Mouse (Mus musculus) fat pad, adult 2 months (tissue): Measurements from ENCODE around the gene Tescl.

Experiments used
- DNase-seq: peaks from one replicate; pipeline ENCODE4 v3.0.0-alpha.2; 2011; ENCODE audit warnings: low read depth, low spot score; ENCODE audit errors: extremely low read depth

Gene Tescl

DNA sequence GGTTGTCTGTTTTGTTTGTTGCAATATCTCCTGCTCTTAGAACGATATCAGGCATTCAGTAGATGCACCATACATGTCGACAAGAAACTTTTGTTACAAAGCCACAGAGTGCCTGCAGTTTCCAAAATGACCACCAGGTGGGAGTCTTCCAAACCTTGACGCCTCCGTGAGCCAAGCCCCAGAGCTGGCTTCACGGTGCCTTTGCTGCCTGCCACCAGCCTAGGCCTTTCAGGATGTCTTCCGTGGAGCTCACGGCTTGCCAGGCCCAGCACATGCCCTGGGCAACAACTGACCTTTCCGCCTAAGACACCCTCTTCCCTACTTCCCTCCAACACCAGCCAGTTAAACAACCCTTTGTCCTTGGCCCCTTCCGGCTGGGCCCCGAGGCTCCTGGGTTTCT, 31.1 kb upstream of the Tescl start:
- DNase-seq, result no peak

DNA sequence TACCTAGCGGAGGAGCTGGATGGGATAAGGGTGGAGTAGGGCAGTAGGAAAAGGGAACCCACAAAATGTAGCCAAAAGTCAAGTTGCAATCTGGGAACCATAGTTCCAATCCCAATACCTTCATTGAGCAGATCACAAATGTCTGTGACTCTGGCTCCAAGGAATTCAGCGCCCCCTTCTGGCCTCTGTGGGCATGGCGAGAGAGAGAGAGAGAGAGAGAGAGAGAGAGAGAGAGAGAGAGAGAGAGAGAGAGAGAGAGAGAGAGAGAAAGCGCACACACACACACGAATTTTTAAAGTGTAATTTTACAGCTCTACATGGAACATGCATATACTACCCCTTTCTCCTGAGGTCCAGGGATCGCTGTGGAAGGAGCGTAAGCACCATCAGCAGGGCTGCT, 29.5 kb upstream of the Tescl start:
- DNase-seq, result no peak

DNA sequence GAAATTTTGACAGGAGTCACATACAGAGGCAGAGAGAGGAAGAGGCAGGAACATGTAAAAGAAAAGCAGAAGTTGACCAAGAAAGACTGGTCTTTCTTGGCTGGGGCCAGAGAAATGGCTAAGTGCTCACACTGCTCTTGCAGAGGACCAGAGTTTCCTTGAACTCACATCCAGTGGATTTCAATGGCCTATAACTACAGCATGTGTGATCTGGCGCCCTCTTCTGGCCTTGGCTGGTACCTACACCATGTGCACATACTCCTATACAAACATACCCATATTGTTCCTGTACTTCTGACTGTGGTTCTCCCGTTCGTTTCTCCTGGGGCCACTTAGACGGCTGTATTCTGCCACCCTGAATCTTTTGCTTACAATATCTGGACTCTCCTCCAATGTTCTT, 27.3 kb upstream of the Tescl start:
- DNase-seq, result no peak

DNA sequence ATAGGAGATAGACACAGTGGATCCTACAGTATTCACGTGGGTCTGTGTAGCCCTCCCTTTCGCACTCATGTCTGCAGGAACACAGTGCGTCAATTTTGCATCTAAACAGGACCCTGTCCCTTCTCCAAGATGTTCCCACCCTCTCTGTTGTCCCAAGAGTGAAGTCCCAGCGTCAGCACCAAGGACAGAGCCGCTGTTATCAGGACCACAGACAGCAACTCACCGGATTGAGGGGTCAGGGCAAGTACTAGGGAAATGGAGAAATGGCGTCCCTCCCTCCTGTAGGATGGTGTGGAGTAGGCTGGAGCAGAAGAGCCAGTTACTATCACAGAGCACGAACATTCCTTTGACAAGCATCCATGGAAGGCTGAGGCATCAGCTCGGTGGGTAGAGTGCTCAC, 25.5 kb upstream of the Tescl start:
- DNase-seq, result no peak

DNA sequence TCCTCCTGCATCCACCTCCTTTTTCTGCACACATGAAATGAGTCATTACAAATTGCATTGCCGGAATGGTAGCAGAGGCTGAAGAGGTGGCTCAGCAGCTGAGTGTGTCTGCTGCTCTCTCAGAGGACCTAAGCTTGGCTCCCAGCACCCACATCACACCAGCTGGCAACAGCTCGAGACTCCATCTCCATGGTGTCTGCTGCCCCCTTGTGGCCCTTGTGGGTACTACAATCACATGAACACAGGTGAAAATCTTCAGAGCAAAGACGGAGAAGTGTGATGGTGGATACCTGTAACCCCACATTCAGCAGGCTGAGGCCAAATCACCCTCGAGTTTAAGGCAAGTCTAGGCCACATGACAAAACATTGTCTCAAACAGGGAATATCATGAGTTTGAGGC, 24.2 kb upstream of the Tescl start:
- no peak for DNase-seq

DNA sequence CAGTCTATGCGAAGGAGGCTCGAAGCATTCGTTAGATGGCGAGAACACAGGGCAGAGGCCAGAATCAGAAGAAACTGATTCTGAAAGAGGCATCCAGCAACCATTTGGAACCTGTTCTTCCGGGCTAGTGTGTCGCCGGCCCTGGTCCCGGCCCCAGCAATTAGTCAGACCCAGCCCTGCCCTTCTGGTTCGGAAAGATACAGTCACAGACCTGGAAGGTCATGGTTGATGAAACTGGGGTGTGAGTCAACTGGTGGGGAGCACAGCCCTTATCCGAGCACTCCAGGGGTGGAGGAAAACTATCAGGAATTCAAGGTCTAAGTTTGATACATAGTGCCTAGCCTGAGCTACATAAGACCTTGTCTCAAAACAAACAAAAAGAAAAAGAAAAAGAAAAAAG, 22.3 kb upstream of the Tescl start:
- DNase-seq, result no peak

DNA sequence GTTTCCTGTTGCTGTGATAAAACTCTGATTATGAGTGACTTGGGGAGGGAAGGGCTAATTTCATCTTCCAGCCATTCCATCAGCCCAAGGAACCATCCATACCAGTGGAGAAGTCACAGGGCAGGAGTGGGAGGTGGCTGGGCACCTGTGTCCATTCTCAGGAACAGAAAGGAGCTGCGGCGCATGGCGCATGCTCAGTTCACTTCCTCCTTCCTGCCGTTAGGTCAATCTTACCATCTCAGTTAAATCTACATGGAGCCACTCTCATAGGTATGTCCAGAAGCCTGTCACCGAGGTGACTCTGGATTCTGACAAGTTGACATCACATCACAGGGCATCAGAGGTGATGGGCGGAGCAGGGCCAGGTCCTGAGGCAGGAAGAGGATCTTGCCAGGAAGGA, 21.9 kb upstream of the Tescl start:
- no peak for DNase-seq

DNA sequence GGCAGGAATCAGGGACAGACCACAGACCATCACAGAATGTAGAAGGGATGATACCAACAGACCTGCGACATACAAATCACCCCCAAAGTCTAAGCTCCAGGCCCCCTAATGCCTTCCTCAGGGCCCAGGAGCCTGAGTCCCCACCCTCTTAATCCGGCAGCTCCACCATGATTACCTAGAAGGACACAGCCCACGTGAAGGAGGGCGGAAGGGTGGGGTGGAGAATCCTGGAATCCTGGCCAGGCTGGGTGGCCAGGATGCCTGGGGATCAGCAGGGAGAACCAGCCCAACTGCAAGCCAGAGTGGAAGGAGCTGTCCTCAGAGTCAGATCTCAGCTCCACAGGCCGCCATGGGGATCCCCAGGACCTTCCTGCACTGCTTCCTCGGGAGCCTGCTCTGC, 15.2 kb upstream of the Tescl start, which contains the start of gene Lypd5:
Lypd5 (plus strand) TSS at position 301 of the 400 bp plus-strand sequence.
- no peak for DNase-seq

DNA sequence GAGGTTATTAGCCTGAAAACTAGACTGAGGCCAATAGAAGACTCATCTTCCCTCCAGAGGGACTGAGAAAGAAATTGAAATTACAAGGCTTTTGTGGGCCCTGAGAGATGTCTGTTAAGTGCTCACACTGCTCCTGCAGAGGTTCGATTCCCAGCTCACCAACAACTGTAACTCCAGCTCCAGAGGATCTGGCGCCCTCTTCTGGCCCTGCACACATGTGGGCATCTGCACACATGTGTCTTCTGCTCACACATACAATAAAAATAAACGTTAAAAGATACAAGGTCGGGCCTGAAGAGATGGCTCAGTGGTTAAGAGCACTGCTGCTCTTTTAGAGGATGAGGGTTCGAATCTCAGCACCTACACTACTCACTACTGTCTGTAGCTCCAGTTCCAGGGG, 12.7 kb upstream of the Tescl start:
- DNase-seq, result no peak

DNA sequence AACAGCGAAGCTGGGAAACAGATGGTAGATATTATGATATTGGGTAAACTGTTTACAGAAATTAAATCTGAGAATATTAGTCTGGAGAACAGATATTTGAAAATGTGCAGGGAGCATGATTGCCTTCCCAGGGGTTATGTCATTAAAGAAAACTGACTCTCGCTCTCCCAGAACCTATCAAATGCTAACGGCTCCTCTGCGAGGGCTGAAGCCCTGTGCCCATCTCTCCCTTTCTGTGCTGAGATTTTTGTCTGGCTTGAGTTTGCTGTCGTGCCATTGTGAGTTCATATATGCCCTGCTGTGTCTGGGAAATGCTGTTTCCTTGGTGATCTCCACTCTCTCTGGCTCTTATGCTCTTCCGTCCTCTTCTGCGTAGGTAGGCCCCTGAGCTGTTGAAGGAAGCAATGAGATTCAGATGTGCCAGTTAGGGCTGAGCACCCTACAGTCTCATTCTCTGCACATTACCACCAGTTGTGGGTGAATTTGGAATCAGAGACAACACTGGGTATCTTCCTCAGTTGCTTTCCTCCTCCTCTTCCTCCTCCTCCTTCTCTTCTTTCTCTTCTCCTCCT, 10.1 kb upstream of the Tescl start:
- DNase-seq, result no peak

DNA sequence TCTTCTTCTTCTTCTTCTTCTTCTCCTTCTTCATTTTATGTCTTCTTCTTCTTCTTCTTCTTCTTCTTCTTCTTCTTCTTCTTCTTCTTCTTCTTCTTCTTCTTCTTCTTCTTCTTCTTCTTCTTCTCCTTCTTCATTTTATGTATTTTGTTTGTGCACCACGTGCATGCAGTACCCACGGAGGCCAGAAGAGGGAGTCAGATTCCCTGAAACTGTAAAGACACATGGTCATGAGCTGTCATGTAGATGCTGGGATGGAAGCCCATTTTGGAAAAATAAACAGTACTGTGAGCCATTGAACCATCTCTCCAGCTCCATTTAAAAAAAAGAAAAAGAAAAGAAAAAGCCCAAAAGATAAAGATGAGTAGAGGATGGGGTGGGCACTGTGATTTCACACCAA, 4.5 kb upstream of the Tescl start:
- DNase-seq, result no peak

DNA sequence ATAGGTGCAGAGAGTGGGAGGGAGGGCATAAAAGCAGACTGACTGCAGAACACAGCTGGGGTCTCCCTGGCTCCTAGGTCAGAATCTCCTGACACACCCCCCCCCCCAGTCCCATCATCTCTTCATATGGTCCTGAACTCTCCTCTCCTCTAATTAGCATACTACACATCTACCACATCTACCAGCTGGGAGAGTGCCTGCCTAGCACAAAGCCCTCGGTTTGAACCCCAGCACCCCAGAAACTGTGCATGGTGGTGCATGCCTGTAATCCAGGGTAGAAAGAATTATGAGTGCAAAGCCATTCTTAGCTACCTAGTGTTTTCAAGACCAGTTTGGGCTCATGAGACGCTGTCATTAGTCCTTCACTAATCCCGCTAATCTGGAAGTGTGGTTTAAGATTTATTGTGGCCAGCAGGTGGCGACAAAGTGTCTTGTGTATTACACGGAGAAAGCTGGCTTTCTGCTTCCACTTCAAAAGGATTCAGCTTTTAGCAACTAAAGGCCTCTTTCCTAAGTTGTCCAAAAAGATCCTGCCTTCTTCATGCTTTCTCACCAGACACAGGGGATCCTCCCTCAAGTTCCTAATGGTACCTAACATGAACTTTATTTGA, 2.1 kb upstream of the Tescl start:
- peak; percentile 10 for DNase-seq

DNA sequence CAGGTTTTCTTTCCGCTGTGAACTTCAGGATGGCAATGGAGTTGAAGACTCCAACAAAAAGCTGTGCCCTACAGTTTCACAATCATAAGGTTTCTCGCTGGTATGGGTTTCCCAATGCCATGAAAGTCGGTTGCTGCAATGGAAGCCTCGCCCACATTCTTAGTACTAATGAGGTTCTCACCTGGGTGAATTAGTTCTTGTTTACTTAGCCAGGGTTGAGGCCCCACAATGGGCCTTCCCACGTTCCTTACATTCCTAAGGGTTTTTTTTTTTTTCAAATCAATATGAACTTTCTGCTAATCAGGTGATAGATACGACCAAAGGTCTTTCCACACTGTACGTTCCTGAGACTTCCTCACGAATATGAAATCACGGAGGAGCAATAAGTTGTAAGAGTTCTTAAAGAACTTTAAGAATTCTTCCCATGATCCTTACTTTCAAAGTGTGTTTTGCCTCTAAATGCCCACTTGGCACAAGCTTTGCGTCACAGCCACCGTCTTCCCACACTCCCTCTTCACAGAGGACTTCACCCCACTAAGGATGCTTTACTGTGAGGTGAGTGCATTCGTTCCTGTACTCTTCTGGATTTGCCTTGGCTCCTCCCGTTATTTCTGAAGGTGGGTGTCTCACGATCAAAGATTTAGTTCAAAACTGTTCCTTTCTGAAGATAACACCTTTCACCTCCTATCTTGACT, 6.3 kb downstream of the Tescl start:
- DNase-seq, result peak; percentile 40

DNA sequence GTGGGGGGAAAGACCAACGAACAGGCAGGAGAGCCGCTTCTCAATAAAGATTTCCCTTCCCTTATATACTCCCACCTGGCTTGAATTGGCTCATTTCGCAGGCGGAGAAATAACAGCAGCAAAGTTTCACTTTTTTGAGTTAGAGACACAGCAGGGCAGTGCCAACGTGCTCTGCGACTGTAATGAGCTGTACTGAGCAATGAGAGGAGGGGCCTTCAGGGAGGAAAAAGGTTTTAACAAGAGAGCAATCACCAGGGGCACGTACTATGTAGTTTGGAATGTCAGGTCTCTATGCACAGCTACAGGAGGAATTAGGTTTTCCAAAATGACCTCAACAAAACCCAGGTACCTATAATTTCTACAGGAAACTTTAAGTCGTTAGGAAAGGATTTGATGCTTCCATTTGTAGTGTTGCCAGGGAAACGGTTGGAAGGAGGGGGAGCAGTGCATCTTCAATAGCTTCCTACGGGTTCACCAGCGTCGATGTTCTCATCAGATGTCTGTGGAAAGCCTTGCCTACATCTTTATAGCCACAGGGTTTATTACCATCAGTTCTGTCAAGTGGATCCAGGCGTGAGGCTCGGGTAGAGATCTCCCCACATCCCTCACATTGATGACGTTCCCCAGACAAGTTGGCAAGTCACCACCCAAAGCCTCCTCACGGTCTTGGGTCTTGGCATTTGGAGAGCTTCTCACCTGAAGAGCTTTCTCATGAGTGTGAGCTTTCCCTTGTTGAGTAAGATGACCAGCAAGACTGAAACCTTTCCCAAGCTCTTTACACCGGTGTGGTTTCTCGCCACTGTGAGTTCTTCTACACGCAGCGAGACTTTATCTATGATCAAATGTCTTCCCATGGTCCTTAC, 7.2 kb downstream of the Tescl start:
- no peak for DNase-seq

DNA sequence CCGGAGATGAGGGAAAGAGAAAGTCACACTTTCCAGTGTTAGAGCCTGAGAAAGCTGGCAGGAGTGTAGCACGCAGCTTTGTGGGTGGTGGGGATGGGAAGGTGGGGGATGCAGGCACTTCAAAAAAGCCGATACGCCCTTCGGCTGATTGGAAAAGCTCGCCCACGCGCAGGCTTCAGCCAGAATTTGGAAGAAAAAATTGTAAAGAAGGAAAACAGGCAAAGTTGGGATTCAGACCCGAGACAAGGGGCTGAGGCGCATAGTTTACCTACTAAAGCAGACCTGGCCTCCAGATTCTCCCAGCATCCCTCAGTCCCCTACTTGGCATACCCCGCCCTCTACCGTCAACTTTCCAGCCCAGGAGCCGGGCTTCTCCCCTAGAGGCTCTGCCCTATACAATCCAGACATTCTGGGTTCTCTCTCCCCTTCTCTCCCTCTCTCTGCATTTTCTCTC, 8.0 kb downstream of the Tescl start:
- DNase-seq, result no peak

DNA sequence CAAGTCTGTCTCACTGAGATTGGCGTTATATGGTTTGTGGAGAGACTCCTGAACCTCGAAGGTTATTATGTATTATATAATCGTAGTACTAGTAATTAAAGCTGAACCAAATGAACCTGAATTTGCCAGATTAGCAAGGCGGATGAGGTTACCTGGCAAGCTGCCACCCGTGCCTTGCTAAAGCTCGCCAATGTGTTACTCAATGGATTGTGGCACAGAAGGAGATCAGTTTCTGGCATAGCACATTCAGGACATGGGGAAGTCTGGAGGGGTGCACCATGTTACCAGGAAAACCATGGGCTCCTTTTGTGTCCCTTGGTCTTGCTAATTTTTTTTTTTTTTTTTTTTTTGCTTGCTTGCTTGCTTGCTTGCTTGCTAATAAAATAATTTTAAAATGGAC, 8.5 kb downstream of the Tescl start:
- DNase-seq, result peak; percentile 63

DNA sequence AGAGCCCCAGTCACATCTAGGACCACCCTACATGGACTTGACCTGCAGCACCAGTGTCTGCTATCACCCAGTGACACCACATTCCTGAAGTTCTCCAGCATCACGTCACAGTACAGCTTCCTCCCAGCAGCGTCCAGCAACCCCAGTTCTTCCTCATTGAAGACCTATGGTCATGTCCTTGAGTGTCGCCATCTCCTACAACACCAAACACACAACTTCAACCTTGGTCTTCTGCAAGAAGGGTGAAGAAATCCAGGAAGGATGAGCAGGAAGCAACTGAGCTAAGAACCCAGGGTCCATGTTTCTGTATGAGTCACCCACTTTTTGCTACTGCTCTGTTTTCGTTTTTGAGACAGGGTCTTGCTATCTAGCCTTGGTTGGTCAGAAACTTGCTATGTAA, 11.1 kb downstream of the Tescl start:
- no peak for DNase-seq

DNA sequence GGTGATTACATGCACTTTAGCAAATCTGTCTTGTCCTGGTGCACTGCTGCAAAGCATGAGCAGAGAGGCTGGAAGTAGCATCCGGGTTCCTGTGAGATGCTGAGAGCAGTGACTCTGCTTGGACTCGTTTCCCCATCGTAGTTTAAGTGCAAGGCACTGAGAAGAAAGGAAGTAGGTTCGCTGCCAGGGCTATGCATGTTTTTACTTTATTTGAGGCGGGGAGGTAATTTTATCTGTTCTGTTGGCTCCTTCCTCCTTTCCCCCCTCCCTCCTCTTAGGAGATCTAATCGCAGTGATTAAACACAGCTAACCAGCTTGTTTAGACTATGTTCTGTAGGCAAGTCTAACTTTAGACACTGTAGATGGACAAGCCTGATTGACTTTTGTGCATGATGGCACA, 14.8 kb downstream of the Tescl start:
- no peak for DNase-seq

DNA sequence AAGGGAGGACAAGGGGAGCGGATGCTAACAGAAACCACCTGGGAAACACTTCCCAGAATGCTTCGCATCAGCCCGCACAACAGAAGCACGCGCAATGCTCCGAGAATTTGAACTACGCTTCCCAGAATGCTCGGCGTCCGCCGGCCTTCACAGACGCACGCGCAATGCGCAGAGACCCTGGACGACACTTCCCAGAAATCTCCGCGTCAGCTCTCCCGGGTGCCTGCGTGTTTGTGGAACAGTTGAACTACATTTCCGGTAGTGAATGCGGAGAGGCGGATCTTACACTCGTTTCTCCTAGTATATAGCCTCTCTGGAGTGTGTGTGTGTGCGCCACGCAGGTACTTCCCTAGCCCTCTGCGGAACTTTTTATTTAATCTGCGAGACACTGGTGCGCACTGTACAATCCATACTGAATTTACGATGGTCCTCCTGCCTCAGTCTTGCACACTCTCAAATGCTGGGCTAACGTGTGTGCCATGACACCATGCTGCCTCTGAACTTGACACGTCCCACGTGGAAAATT, 17.1 kb downstream of the Tescl start, which contains the start of gene Zfp94:
Zfp94 (minus strand) TSS at position 100 of the 526 bp plus-strand sequence.
- peak; percentile 50 for DNase-seq

DNA sequence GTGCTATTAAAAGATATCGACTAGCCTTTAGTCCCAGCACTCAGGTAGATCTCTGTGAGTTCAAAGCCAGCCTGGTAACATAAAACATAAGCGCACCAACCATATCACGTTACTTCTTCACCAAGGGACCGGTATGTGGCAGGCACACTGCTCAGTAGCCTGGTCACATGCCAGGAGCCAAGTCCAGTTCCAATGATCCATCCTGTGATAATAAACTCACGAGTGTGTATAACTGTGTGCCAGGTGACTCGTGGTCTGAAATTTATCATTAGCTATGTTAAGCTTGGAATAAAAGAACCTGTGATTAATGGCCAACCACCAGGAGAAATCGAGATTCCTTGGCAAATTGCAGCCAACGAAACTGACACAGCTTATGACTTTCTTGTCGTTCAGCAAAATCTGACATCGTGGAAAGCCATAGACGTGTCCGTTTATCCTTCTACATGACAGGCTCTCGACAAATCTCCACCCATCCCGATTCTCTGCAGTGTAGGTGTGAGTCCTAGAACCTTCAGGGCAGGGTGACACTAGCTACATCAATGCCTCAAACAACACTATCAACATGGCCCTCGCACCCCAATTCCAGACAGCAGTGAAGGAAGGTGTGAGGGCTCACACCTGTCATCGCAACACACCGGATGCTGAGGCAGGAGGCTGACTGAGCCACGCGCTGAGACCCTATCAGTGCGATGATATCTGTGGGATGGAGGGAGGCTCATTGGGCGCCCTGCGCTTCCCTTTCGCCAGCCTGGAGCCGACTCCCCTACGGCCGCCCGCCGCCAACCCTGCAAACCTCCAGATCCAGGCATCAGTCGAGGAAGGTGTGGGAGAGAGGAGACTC, 17.8 kb downstream of the Tescl start:
- DNase-seq, result no peak
